Mouse (Mus musculus) heart, embryonic 16.5 days (tissue): Measurements from ENCODE around the gene Hip1r. TPM values are rescaled to one million over a fixed set of nuclear protein-coding genes. Genes with fewer than 3 reads are reported as not detected.

Experiments
- ATAC-seq: fragments of 200-750 bp; cut with Nextera tagmentation; replicated peaks from 2 replicates; pipeline ENCODE4 v1.8.0; 2017; ENCODE audit warnings: moderate number of reproducible peaks; ENCODE audit not compliant: insufficient read depth, low FRiP score; ENCODE audit errors: extremely low read depth
- H3K27ac ChIP-seq: fragments of 300-500 bp; sonication (generic); 2 replicates; pipeline ENCODE4 v1.5.1; 2014; ENCODE audit warnings: mild to moderate bottlenecking, low read length, control low read depth, moderate library complexity
- H3K27me3 ChIP-seq: fragments of 300-500 bp; sonication (generic); 2 replicates; pipeline ENCODE4 v1.6.1; 2014; ENCODE audit warnings: low read length, mixed read lengths; ENCODE audit not compliant: control insufficient read depth, insufficient read depth
- H3K36me3 ChIP-seq: fragments of 300-500 bp; sonication (generic); 2 replicates; pipeline ENCODE4 v1.6.1; 2014; ENCODE audit not compliant: control insufficient read depth, insufficient read depth
- H3K4me1 ChIP-seq: fragments of 300-500 bp; sonication (generic); 2 replicates; pipeline ENCODE4 v1.6.1; 2014; ENCODE audit warnings: low read length, mixed read lengths; ENCODE audit not compliant: control insufficient read depth, insufficient read depth
- H3K4me2 ChIP-seq: fragments of 300-500 bp; sonication (generic); 2 replicates; pipeline ENCODE4 v1.6.1; 2014; ENCODE audit warnings: low read depth, mild to moderate bottlenecking, control low read depth, low read length
- H3K4me3 ChIP-seq: fragments of 300-500 bp; sonication (generic); 2 replicates; pipeline ENCODE4 v1.5.1; 2014; ENCODE audit warnings: mild to moderate bottlenecking, control low read depth, low read length
- H3K9ac ChIP-seq: fragments of 300-500 bp; sonication (generic); 2 replicates; pipeline ENCODE4 v1.6.1; 2014; ENCODE audit warnings: low read length, control low read depth
- H3K9me3 ChIP-seq: fragments of 300-500 bp; sonication (generic); replicated peaks from 2 replicates; pipeline ENCODE4 v1.6.1; 2016; ENCODE audit warnings: low read length; ENCODE audit not compliant: control insufficient read depth
- WGBS: fragments of 180-500 bp; shearing (Covaris S2); extraction: QIAGEN DNeasy Blood & Tissue Kit; methylation state at CpG from one replicate; pipeline ENCODE4 v1.1.7; 2014; 5-methylcytosine and 5-hydroxymethylcytosine counted together
- polyA plus RNA-seq: library from polyadenylated mRNA; unstranded; fragments of >200 nt; fragmentation: Nextera tagmentation; extraction: Ambion mirVana; gene quantifications from 2 replicates; pipeline ENCODE4 v1.2.1, GENCODE M21; 2015

Hip1r gene
- polyA plus RNA-seq, 1 experiment from 2014 or later: 11.2 TPM

DNA sequence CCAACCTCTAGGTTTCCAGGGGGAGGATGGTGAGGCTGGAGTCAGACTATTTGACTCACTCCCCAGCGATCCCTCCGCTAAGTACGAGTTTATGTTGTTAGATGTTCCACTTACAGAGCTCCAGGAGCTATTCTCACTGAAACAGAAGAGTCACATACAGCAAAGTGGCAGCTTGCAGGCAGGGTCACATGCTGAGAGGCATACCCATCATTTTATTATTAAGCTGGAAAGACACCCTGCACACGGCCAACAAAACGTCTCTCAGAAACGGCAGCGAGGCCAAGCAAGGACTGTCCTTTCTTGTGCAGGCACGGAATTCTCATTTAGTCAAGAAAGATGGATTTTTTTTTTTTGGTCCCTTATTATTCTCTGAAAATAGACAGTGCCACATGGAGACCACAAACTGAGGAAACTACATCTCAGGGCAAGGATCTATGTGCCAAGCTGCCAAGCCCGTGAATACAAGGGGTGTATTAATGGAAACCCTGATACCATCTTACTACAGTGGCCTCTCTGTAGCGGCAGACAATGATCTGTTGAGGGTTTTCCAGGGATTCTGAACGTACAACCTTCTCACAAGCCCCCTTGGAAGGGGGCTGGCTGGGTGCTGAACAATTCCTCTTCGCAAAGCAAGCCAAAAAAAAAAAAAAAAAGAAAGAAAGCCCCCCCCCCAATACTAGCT lies 57.1 kb downstream of the Hip1r start:
- no peaks in the 10 kb centered on the region for H3K27me3 ChIP-seq
- H3K4me1 ChIP-seq: peaks cover 43% of the 10 kb centered on the region
- H3K36me3 ChIP-seq: no peaks in the 10 kb centered on the region
- H3K9ac ChIP-seq: peak overlapping the region; percentile 99
- H3K4me3 ChIP-seq: peak overlapping the region; percentile 93
- peak overlapping the region; percentile 98 for H3K27ac ChIP-seq
- H3K4me2 ChIP-seq: peak overlapping the region; percentile 79
- WGBS: 18% methylated on average over 12 of the region's 12 CpGs
- H3K9me3 ChIP-seq: no peaks in the 10 kb centered on the region
- no peak for ATAC-seq

DNA sequence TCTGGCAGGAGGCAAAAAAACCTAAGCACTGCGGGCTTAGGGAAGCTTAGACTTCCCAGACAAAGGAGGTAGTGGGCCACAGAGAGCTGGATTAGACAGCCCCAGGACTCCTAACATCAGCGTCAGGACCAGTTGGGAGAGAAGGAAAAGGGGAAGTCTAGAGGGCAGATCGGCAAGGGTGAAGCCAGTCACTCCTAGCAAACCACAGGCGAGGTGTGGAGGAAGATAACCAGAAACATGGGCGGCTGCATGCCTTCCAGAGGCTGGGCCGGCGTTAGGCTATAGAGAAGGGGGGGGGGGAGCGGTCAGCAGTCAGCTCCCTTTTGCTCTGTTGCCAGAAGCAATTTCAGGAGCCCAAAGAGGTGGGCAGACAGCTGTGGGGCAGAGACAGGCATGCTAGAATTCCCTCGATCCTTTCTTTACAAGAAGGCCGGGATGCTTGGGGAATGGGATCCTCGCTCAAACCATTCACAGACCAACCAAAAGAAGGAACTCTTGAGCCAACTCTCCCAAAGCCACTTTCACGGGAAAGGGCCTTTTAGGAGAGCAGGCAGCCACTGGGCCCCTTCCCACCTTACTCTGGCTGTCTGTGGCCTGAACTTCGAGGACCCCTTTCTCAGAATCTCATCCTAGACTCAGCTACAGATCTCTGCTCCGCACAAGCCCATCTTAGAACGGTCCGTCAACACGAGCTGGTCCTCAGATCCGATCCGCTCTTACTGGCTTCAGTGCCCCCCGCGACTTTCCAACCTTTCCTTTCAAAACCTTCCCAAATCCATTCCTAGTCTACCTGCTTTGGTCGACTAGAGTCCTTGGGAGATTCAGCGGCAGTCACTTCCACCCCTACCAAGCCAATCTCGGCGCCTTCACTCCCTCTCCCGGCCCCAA lies 57.9 kb downstream of the Hip1r start:
- ATAC-seq: peak; percentile 61
- Histone ChIP-seq H3K9ac (peak overlapping the region; percentile 99), H3K4me1 (peaks cover 35% of the 10 kb centered on the region), H3K4me3 (peak overlapping the region; percentile 93), H3K4me2 (peak overlapping the region; percentile 79), H3K36me3 (no peaks in the 10 kb centered on the region), H3K27ac (peak overlapping the region; percentile 98), H3K9me3 (no peaks in the 10 kb centered on the region), H3K27me3 (no peaks in the 10 kb centered on the region)
- WGBS: under 1% methylated on average over 26 of the region's 26 CpGs

DNA sequence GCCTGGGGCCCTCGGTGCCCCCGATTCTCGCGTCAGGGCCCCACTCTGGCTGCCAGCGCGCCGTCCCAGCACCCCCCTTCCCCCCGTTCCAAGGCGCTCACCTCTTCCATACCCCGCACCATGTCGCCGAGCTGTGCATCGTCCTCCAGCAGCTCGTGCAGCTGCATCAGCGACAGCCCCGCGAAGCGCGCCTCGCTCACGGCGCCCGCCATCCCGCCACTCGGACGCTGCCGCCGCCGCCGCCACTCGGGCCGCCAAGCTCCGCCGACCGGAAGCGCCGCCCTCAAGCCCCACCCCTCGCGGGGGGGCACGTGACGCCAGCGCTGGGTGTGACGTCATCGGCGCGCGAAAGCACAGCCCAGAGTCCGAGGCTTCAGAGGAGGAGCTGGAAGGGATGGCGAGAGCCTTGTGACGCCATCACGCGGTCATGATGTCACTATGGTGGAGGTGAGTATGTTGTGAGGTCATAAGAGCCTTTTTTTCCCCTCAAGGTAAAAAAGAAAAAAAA lies 58.6 kb downstream of the Hip1r start, which contains the start of gene Vps37b:
Gene Vps37b, minus strand, starts transcription at position 270 of the 508 bp plus-strand sequence.
- Histone ChIP-seq H3K4me3 (peak within 1 kb of the TSS; percentile 93), H3K4me1 (peaks cover 33% of the 10 kb centered on the region), H3K9ac (peak within 1 kb of the TSS; percentile 99), H3K4me2 (peak within 1 kb of the TSS; percentile 79), H3K27me3 (no peaks in the 10 kb centered on the region), H3K27ac (peak within 1 kb of the TSS; percentile 98), H3K36me3 (no peaks in the 10 kb centered on the region), H3K9me3 (no peaks in the 10 kb centered on the region)
- peak; percentile 66 for ATAC-seq
- under 1% methylated on average over 52 of the region's 52 CpGs for WGBS

DNA sequence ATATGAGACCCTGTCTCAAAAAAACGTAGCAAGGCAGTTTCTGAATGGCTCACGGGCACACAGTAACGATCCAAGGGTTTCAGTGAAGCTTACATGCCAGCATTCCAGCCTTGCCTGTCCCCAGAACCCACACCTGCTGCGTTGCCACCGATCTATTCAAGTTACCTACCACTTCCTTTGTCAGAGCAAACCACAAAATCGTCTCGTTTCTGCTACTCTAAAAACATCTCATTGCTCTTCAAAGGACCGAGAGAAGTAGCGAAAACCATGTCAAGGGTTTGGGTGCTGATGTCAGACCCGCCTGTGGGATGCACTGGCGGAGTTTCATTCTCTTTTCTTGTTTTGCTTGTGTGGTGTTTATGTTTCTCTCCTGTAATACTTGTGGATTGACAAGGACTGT lies 61.0 kb downstream of the Hip1r start:
- Histone ChIP-seq H3K36me3 (no peaks in the 10 kb centered on the region), H3K4me2 (no peak overlapping the region), H3K27ac (no peak overlapping the region), H3K27me3 (no peaks in the 10 kb centered on the region), H3K4me1 (peaks cover 19% of the 10 kb centered on the region), H3K9me3 (no peaks in the 10 kb centered on the region), H3K4me3 (no peak overlapping the region), H3K9ac (no peak overlapping the region)
- 69% methylated on average over 11 of the region's 11 CpGs for WGBS
- no peak for ATAC-seq

DNA sequence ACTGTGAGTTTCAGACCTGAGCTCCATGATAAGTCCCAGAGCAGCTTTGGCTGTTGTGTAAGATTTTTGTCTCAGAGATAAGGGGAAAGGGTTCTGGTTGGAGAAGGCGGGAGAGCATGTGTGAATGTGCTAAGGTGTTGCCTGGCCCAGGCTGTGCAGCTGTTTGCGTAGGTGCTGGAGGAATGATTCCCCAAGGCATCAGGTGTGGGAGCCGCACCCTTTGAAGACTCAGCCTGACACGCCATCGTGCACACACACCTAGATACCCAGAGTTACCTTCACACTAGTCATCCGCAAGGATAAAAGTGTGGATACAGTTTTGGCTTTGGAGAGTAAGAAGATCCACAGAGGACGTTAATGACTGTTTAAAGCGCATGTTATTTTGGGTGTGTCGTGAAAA lies 62.0 kb downstream of the Hip1r start:
- H3K9me3 ChIP-seq: no peaks in the 10 kb centered on the region
- H3K4me1 ChIP-seq: peaks cover 11% of the 10 kb centered on the region
- no peaks in the 10 kb centered on the region for H3K27me3 ChIP-seq
- no peak overlapping the region for H3K9ac ChIP-seq
- 80% methylated on average over 9 of the region's 9 CpGs for WGBS
- H3K4me2 ChIP-seq: no peak overlapping the region
- ATAC-seq: no peak
- no peak overlapping the region for H3K27ac ChIP-seq
- H3K4me3 ChIP-seq: no peak overlapping the region
- no peaks in the 10 kb centered on the region for H3K36me3 ChIP-seq

DNA sequence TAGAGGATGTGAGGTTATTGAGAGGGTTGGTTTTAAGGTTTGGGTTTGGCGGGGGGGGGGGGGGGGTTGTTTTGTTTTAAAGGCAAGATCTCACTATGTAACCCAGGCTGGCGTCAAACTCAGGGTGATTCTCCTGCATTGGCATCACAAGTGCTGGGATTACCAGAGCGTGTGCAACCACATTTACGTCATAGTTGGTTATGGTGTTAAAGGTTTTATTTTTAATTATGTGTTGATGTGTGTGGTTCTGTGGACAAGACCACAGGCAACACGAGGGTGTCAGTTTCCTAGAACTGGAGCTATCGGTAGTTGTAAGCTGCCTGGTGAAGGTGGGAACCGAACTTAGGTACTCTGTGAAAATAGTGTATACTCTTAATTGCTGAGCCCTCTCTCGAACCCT lies 62.4 kb downstream of the Hip1r start:
- Histone ChIP-seq H3K9me3 (no peaks in the 10 kb centered on the region), H3K4me3 (no peak overlapping the region), H3K27ac (no peak overlapping the region), H3K4me1 (peaks cover 11% of the 10 kb centered on the region), H3K9ac (no peak overlapping the region), H3K4me2 (no peak overlapping the region), H3K36me3 (no peaks in the 10 kb centered on the region), H3K27me3 (no peaks in the 10 kb centered on the region)
- 69% methylated on average over 8 of the region's 8 CpGs for WGBS
- ATAC-seq: no peak

DNA sequence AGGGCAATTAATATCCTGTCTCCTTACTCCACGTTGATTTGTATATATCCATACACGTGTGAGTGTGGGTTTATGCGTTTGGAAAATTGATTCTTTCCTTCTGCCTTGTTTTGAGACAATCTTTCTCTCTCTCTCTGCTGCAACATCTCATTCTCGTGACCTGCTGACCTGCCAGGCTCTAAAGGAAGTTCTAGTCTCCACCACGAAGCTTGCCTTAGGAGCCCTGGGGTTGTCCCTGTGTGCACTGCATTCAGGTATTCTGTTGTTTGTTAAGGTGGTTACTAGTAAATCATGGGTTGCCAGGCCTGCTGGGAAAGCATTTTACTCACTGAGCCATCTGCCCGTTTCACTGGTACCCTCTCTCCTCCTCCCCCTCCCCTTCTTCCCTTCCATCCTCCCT lies 62.9 kb downstream of the Hip1r start:
- Histone ChIP-seq H3K4me2 (no peak overlapping the region), H3K36me3 (no peaks in the 10 kb centered on the region), H3K9ac (no peak overlapping the region), H3K9me3 (no peaks in the 10 kb centered on the region), H3K27ac (0 out of 2 replicates have a peak overlapping the region, but pooled peaks have one; percentile 21), H3K4me1 (peaks cover 11% of the 10 kb centered on the region), H3K4me3 (no peak overlapping the region), H3K27me3 (no peaks in the 10 kb centered on the region)
- ATAC-seq: no peak
- 44% methylated on average over 6 of the region's 6 CpGs for WGBS

DNA sequence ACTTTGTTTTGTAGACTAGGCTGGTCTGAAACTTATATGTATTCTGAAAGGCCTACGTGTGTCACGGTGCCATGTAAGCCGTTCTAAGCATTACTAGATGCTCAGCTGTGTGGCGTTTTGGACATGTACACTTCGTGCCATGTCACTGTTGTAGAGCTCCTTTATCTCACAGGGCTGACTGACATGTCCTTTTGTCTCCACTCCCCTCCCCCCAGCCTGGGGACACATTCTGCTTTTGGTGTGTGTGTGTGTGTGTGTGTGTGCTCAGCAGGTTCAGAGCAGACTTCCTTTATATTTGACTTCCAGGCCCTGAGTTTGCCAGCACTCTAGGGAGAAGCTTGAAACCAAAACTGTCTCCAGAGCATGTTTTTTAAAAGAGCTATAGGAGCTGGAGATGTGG lies 63.4 kb downstream of the Hip1r start:
- H3K27ac ChIP-seq: peak overlapping the region; percentile 3; the same call in 1 of the 2 replicates
- peak overlapping the region; percentile 16; the same call in 1 of the 2 replicates for H3K9ac ChIP-seq
- no peak overlapping the region for H3K4me2 ChIP-seq
- H3K4me3 ChIP-seq: no peak overlapping the region
- no peaks in the 10 kb centered on the region for H3K9me3 ChIP-seq
- WGBS: 44% methylated on average over 5 of the region's 5 CpGs
- no peaks in the 10 kb centered on the region for H3K27me3 ChIP-seq
- H3K4me1 ChIP-seq: peaks cover 14% of the 10 kb centered on the region
- H3K36me3 ChIP-seq: no peaks in the 10 kb centered on the region
- 0 out of 2 replicates have a peak, but pooled peaks have one; percentile 29 for ATAC-seq

DNA sequence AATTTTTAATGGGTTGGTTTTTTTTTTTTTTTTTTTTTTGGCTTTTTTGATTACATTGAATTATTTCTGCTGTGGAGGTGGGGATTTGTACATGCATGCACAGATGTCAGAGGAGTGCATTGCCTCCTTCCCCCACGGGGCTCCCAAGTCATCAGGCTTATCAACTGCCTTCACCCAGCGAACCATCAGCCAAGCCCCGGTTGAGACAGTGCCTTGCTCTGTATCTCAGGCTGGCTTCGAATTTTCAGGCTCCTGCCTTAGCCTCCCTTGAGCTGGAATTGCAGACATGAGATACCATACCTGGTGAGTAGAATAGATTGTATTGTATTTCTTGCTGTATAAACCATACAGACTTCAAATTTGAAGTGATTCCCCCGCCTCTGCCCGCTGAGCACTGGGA lies 66.2 kb downstream of the Hip1r start:
- Histone ChIP-seq H3K9ac (no peak overlapping the region), H3K4me2 (no peak overlapping the region), H3K4me1 (peaks cover 16% of the 10 kb centered on the region), H3K4me3 (no peak overlapping the region), H3K27ac (no peak overlapping the region), H3K9me3 (no peaks in the 10 kb centered on the region), H3K36me3 (no peaks in the 10 kb centered on the region), H3K27me3 (no peaks in the 10 kb centered on the region)
- WGBS: 60% methylated on average over 6 of the region's 6 CpGs
- ATAC-seq: no peak
